Mouse (Mus musculus): Measurements from ENCODE around the gene Pbdc1. TPM values are rescaled to one million over a fixed set of nuclear protein-coding genes. Genes with fewer than 3 reads are reported as not detected.
"Not testable (repeated sequence)": the region's sequence is repeated elsewhere in the genome, so short reads cannot be mapped to it uniquely, and the experiment has no call there.

Gene Pbdc1
- 51.2 and 63.3 TPM in 2 replicates for polyA plus RNA-seq (2016; fragmentation: Nextera tagmentation; extraction: Ambion mirVana)

- Histone ChIP-seq H3K27me3 (ENCODE audit: insufficient read depth, poor library complexity, severe bottlenecking) (no peaks in the 10 kb centered on the region), H3K4me3 (peak within 1 kb of the TSS; percentile 61), H3K9me3 (no peaks in the 10 kb centered on the region), H3K4me1 (no peaks in the 10 kb centered on the region), H3K36me3 (peaks cover 19% of the 10 kb centered on the region), H3K27ac (peak within 1 kb of the TSS; percentile 79)
- peak; percentile 95 for DNase-seq (ENCODE audit: low spot score)
- WGBS: 1% methylated on average over 35 of the region's 35 CpGs
Observed at GRCm38 (mm10) chrX:105079615-105080092, at the start of gene Pbdc1. Pbdc1 (plus strand) TSS chrX:105079756.

GRCm38 (mm10) chrX:105037666-105038065 lies 41.9 kb upstream of the Pbdc1 start:
- H3K36me3 ChIP-seq: 0 out of 2 replicates have a peak, but pooled peaks cover 5% of the 10 kb centered on the region
- no peaks in the 10 kb centered on the region for H3K4me1 ChIP-seq
- H3K27me3 ChIP-seq (ENCODE audit: insufficient read depth, poor library complexity, severe bottlenecking): no peaks in the 10 kb centered on the region
- 91% methylated on average over 3 of the region's 3 CpGs for WGBS
- H3K27ac ChIP-seq: no peak overlapping the region
- no peak for DNase-seq (ENCODE audit: low spot score)
- H3K9me3 ChIP-seq: no peaks in the 10 kb centered on the region
- H3K4me3 ChIP-seq: no peak overlapping the region

- Histone ChIP-seq H3K27me3 (ENCODE audit: insufficient read depth, poor library complexity, severe bottlenecking) (no peaks in the 10 kb centered on the region), H3K9me3 (no peaks in the 10 kb centered on the region), H3K36me3 (peaks cover 80% of the 10 kb centered on the region), H3K4me1 (no peaks in the 10 kb centered on the region), H3K4me3 (no peak overlapping the region), H3K27ac (no peak overlapping the region)
- no peak for DNase-seq (ENCODE audit: low spot score)
- 93% methylated on average over 10 of the region's 10 CpGs for WGBS
Observed at GRCm38 (mm10) chrX:105064294-105064693, 15.3 kb upstream of the Pbdc1 start.

GRCm38 (mm10) chrX:105064801-105065200 lies 14.8 kb upstream of the Pbdc1 start:
- no peak for DNase-seq (ENCODE audit: low spot score)
- Histone ChIP-seq H3K27ac (no peak overlapping the region), H3K9me3 (no peaks in the 10 kb centered on the region), H3K27me3 (ENCODE audit: insufficient read depth, poor library complexity, severe bottlenecking) (no peaks in the 10 kb centered on the region), H3K4me1 (no peaks in the 10 kb centered on the region), H3K4me3 (no peak overlapping the region), H3K36me3 (peaks cover 75% of the 10 kb centered on the region)
- 87% methylated on average over 4 of the region's 4 CpGs for WGBS

GRCm38 (mm10) chrX:105069671-105070503 lies 9.7 kb upstream of the Pbdc1 start:
- Histone ChIP-seq H3K36me3 (peaks cover 30% of the 10 kb centered on the region; the same call in 1 of the 2 replicates), H3K27ac (peak overlapping the region; percentile 76), H3K27me3 (ENCODE audit: insufficient read depth, poor library complexity, severe bottlenecking) (no peaks in the 10 kb centered on the region), H3K4me1 (no peaks in the 10 kb centered on the region), H3K4me3 (peak overlapping the region; percentile 70), H3K9me3 (no peaks in the 10 kb centered on the region)
- under 1% methylated on average over 32 of the region's 32 CpGs for WGBS
- peak; percentile 92 for DNase-seq (ENCODE audit: low spot score)

- Histone ChIP-seq H3K4me3 (peak overlapping the region; percentile 61), H3K27me3 (ENCODE audit: insufficient read depth, poor library complexity, severe bottlenecking) (no peaks in the 10 kb centered on the region), H3K4me1 (no peaks in the 10 kb centered on the region), H3K27ac (peak overlapping the region; percentile 52; the same call in 1 of the 2 replicates), H3K9me3 (no peaks in the 10 kb centered on the region), H3K36me3 (peaks cover 17% of the 10 kb centered on the region)
- WGBS: 8% methylated on average over 12 of the region's 12 CpGs
- no peak for DNase-seq (ENCODE audit: low spot score)
Observed at GRCm38 (mm10) chrX:105079151-105079550, 405 bp upstream of the Pbdc1 start.

GRCm38 (mm10) chrX:105080096-105080495 lies 540 bp downstream of the Pbdc1 start:
- no peaks in the 10 kb centered on the region for H3K9me3 ChIP-seq
- H3K27ac ChIP-seq: peak overlapping the region; percentile 79; the same call in 1 of the 2 replicates
- no peak for DNase-seq (ENCODE audit: low spot score)
- peaks cover 19% of the 10 kb centered on the region for H3K36me3 ChIP-seq
- H3K27me3 ChIP-seq (ENCODE audit: insufficient read depth, poor library complexity, severe bottlenecking): no peaks in the 10 kb centered on the region
- WGBS: 14% methylated on average over 8 of the region's 8 CpGs
- H3K4me1 ChIP-seq: no peaks in the 10 kb centered on the region
- H3K4me3 ChIP-seq: peak overlapping the region; percentile 61

- WGBS: 88% methylated on average over 7 of the region's 7 CpGs
- not testable (repeated sequence) for H3K9me3 ChIP-seq; H3K4me3 ChIP-seq; H3K4me1 ChIP-seq; H3K27ac ChIP-seq; DNase-seq (ENCODE audit: low spot score); H3K27me3 ChIP-seq (ENCODE audit: insufficient read depth, poor library complexity, severe bottlenecking)
- H3K36me3 ChIP-seq: peaks cover 27% of the 10 kb centered on the region
Observed at GRCm38 (mm10) chrX:105083013-105083412, 3.5 kb downstream of the Pbdc1 start.

GRCm38 (mm10) chrX:105104175-105104574 lies 24.6 kb downstream of the Pbdc1 start:
- Histone ChIP-seq H3K27me3 (ENCODE audit: insufficient read depth, poor library complexity, severe bottlenecking) (peaks cover 2% of the 10 kb centered on the region; the same call in 1 of the 2 replicates), H3K4me1 (no peaks in the 10 kb centered on the region), H3K36me3 (peaks cover 5% of the 10 kb centered on the region; the same call in 1 of the 2 replicates), H3K9me3 (no peaks in the 10 kb centered on the region), H3K4me3 (no peak overlapping the region), H3K27ac (no peak overlapping the region)
- 43% methylated on average over 5 of the region's 5 CpGs for WGBS
- DNase-seq (ENCODE audit: low spot score): no peak

GRCm38 (mm10) chrX:105114994-105115393 lies 35.4 kb downstream of the Pbdc1 start:
- Histone ChIP-seq H3K27ac (no peak overlapping the region), H3K36me3 (no peaks in the 10 kb centered on the region), H3K4me3 (no peak overlapping the region), H3K4me1 (no peaks in the 10 kb centered on the region), H3K9me3 (no peaks in the 10 kb centered on the region), H3K27me3 (ENCODE audit: insufficient read depth, poor library complexity, severe bottlenecking) (peaks cover 11% of the 10 kb centered on the region; the same call in 1 of the 2 replicates)
- DNase-seq (ENCODE audit: low spot score): no peak
- WGBS: 54% methylated on average over 2 of the region's 2 CpGs

- Histone ChIP-seq H3K9me3 (no peaks in the 10 kb centered on the region), H3K4me3 (peak within 1 kb of the TSS; percentile 64), H3K27ac (peak within 1 kb of the TSS; percentile 73; the same call in 1 of the 2 replicates), H3K4me1 (no peaks in the 10 kb centered on the region), H3K36me3 (no peaks in the 10 kb centered on the region), H3K27me3 (ENCODE audit: insufficient read depth, poor library complexity, severe bottlenecking) (peaks cover 45% of the 10 kb centered on the region)
- DNase-seq (ENCODE audit: low spot score): peak; percentile 78
- whole genome bisulfite sequencing: 11% methylated on average over 60 of the region's 65 CpGs
Observed at GRCm38 (mm10) chrX:105120275-105121226, 41.0 kb downstream of the Pbdc1 start, which contains the start of gene Magee1. Magee1 (plus strand) TSS chrX:105120378.

- Histone ChIP-seq H3K9me3 (no peaks in the 10 kb centered on the region), H3K27ac (no peak overlapping the region), H3K4me1 (no peaks in the 10 kb centered on the region), H3K36me3 (no peaks in the 10 kb centered on the region), H3K4me3 (peak overlapping the region; percentile 64), H3K27me3 (ENCODE audit: insufficient read depth, poor library complexity, severe bottlenecking) (peaks cover 49% of the 10 kb centered on the region)
- DNase-seq (ENCODE audit: low spot score): peak; percentile 84
- 16% methylated on average over 38 of the region's 38 CpGs for WGBS
Observed at GRCm38 (mm10) chrX:105121227-105121865, 41.8 kb downstream of the Pbdc1 start.
